Mouse (Mus musculus) stomach, postnatal 0 days (tissue): Measurements from ENCODE around the gene 1700030J22Rik. TPM values are rescaled to one million over a fixed set of nuclear protein-coding genes. Genes with fewer than 3 reads are reported as not detected.

Source experiments
- ATAC-seq: fragments of 200-750 bp; cut with Nextera tagmentation; 2 replicates; pipeline ENCODE4 v1.8.0; 2017; ENCODE audit not compliant: low FRiP score, low TSS enrichment
- DNase-seq: peaks from one replicate; pipeline ENCODE4 v3.0.0-alpha.2; 2016; ENCODE audit warnings: low spot score
- H3K27ac ChIP-seq: fragments of 300-500 bp; sonication (generic); replicated peaks from 2 replicates; pipeline ENCODE4 v1.5.1; 2014; ENCODE audit warnings: mild to moderate bottlenecking, control low read depth
- H3K27me3 ChIP-seq: fragments of 300-500 bp; sonication (generic); 2 replicates; pipeline ENCODE4 v1.6.1; 2014; ENCODE audit warnings: low read length; ENCODE audit not compliant: control insufficient read depth, insufficient read depth
- H3K36me3 ChIP-seq: fragments of 300-500 bp; sonication (generic); 2 replicates; pipeline ENCODE4 v1.6.1; 2014; ENCODE audit warnings: low read length, mixed read lengths; ENCODE audit not compliant: control insufficient read depth, insufficient read depth
- H3K4me1 ChIP-seq: fragments of 300-500 bp; sonication (generic); replicated peaks from 2 replicates; pipeline ENCODE4 v1.6.1; 2014; ENCODE audit warnings: antibody characterized with exemption; ENCODE audit not compliant: control insufficient read depth, insufficient read depth
- H3K4me2 ChIP-seq: fragments of 300-500 bp; sonication (generic); replicated peaks from 2 replicates; pipeline ENCODE4 v1.6.1; 2014; ENCODE audit warnings: low read depth, mild to moderate bottlenecking, control low read depth, moderate library complexity
- H3K4me3 ChIP-seq: fragments of 300-500 bp; sonication (generic); 2 replicates; pipeline ENCODE4 v1.5.1; 2014; ENCODE audit warnings: low read depth, low read length, control low read depth
- H3K9ac ChIP-seq: fragments of 300-500 bp; sonication (generic); 2 replicates; pipeline ENCODE4 v1.6.1; 2014; ENCODE audit warnings: mild to moderate bottlenecking, low read length, control low read depth, mixed read lengths
- H3K9me3 ChIP-seq: fragments of 300-500 bp; sonication (generic); 2 replicates; pipeline ENCODE4 v1.6.1; 2016; ENCODE audit warnings: low read length; ENCODE audit not compliant: control insufficient read depth
- CTCF ChIP-seq: IDR thresholded peaks from 2 replicates; pipeline ENCODE4 v1.5.1; 2016; ENCODE audit warnings: antibody characterized with exemption, low read depth, mild to moderate bottlenecking, moderate library complexity
- EP300 ChIP-seq: optimal IDR thresholded peaks from 2 replicates; pipeline ENCODE3; 2016; ENCODE audit warnings: antibody characterized with exemption
- WGBS: fragments of 180-500 bp; shearing (Covaris S2); extraction: QIAGEN DNeasy Blood & Tissue Kit; methylation state at CpG from one replicate; pipeline ENCODE4 v1.1.7; 2014; 5-methylcytosine and 5-hydroxymethylcytosine counted together
- polyA plus RNA-seq: library from polyadenylated mRNA; unstranded; fragments of >200 nt; fragmentation: Nextera tagmentation; extraction: Ambion mirVana; gene quantifications from 2 replicates; pipeline ENCODE4 v1.2.1, GENCODE M21; 2015

The 1700030J22Rik gene
- polyA plus RNA-seq, 1 experiment from 2014 or later, result 0.45 TPM

GRCm38 (mm10) chr8:117017006-117017405 is 38.2 kb upstream of the 1700030J22Rik start:
- H3K9ac ChIP-seq, result no peak overlapping the region
- H3K27me3 ChIP-seq, result no peaks in the 10 kb centered on the region
- DNase-seq (no peak), ATAC-seq (no peak)
- TF ChIP-seq CTCF (no peak), EP300 (no peak)
- H3K27ac ChIP-seq, result no peak overlapping the region
- 65% methylated on average over 8 of the region's 8 CpGs for WGBS
- no peak overlapping the region for H3K4me2 ChIP-seq
- no peaks in the 10 kb centered on the region for H3K9me3 ChIP-seq
- H3K4me1 ChIP-seq, result no peaks in the 10 kb centered on the region
- no peak overlapping the region for H3K4me3 ChIP-seq
- no peaks in the 10 kb centered on the region for H3K36me3 ChIP-seq

- Histone ChIP-seq H3K27ac (no peak overlapping the region), H3K4me3 (no peak overlapping the region), H3K4me1 (no peaks in the 10 kb centered on the region), H3K9me3 (no peaks in the 10 kb centered on the region), H3K27me3 (no peaks in the 10 kb centered on the region), H3K4me2 (no peak overlapping the region), H3K36me3 (no peaks in the 10 kb centered on the region), H3K9ac (no peak overlapping the region)
- WGBS, result 62% methylated on average over 4 of the region's 4 CpGs
- ATAC-seq (no peak), DNase-seq (no peak)
- TF ChIP-seq EP300 (no peak), CTCF (no peak)
These were observed 36.9 kb upstream of the 1700030J22Rik start for GRCm38 (mm10) chr8:117015670-117016069.

- no peak overlapping the region for H3K9ac ChIP-seq
- 83% methylated on average over 9 of the region's 9 CpGs for WGBS
- no peak for DNase-seq
- no peak overlapping the region for H3K4me2 ChIP-seq
- no peaks in the 10 kb centered on the region for H3K9me3 ChIP-seq
- TF ChIP-seq CTCF, result no peak
- TF ChIP-seq EP300, result no peak
- H3K27me3 ChIP-seq, result no peaks in the 10 kb centered on the region
- ATAC-seq, result no peak
- no peak overlapping the region for H3K4me3 ChIP-seq
- H3K36me3 ChIP-seq, result no peaks in the 10 kb centered on the region
- no peak overlapping the region for H3K27ac ChIP-seq
- H3K4me1 ChIP-seq, result no peaks in the 10 kb centered on the region
These were observed 32.6 kb upstream of the 1700030J22Rik start for GRCm38 (mm10) chr8:117011366-117011765.

GRCm38 (mm10) chr8:116994016-116994716 is 15.4 kb upstream of the 1700030J22Rik start:
- H3K4me2 ChIP-seq, result peak overlapping the region; percentile 66
- H3K36me3 ChIP-seq, result peaks cover 2% of the 10 kb centered on the region; the same call in 1 of the 2 replicates
- peak overlapping the region; percentile 65 for H3K4me3 ChIP-seq
- H3K4me1 ChIP-seq, result no peaks in the 10 kb centered on the region
- no peak overlapping the region for H3K27ac ChIP-seq
- no peak overlapping the region; the same call in 1 of the 2 replicates for H3K9ac ChIP-seq
- H3K27me3 ChIP-seq, result no peaks in the 10 kb centered on the region
- no peaks in the 10 kb centered on the region for H3K9me3 ChIP-seq
- 61% methylated on average over 11 of the region's 11 CpGs for WGBS
- ATAC-seq, result no peak
- no peak for TF ChIP-seq CTCF
- no peak for TF ChIP-seq EP300
- no peak for DNase-seq

- Histone ChIP-seq H3K9me3 (no peaks in the 10 kb centered on the region), H3K4me3 (peak within 1 kb of the TSS; percentile 65), H3K4me1 (no peaks in the 10 kb centered on the region), H3K4me2 (peak within 1 kb of the TSS; percentile 66), H3K27ac (peak within 1 kb of the TSS; percentile 56), H3K9ac (peak within 1 kb of the TSS; percentile 54), H3K36me3 (peaks cover 2% of the 10 kb centered on the region; the same call in 1 of the 2 replicates), H3K27me3 (no peaks in the 10 kb centered on the region)
- TF ChIP-seq CTCF (peak; percentile 4; the same call in 1 of the 2 replicates), EP300 (no peak)
- WGBS, result under 1% methylated on average over 56 of the region's 56 CpGs
- peak; percentile 100 for ATAC-seq
- peak; percentile 100 for DNase-seq
These were observed 14.5 kb upstream of the 1700030J22Rik start, which contains the start of gene Gcsh for GRCm38 (mm10) chr8:116993095-116993867. Gene Gcsh, minus strand, starts transcription at chr8:116993537.
